Mouse (Mus musculus) thymus, adult 2 months (tissue): ENCODE results near the gene Fam192a.

Experiments used
- CTCF ChIP-seq: fragments of 200-500 bp; IDR thresholded peaks from 2 replicates; pipeline ENCODE4 v1.5.1; 2012; ENCODE audit warnings: mild to moderate bottlenecking, control low read depth, low read length, moderate library complexity, borderline replicate concordance; ENCODE audit not compliant: control insufficient read depth, poor library complexity, insufficient read depth; ENCODE audit errors: extremely low read depth
- POLR2A ChIP-seq: fragments of 200-500 bp; IDR thresholded peaks from 2 replicates; pipeline ENCODE4 v1.6.1; 2012; ENCODE audit warnings: mild to moderate bottlenecking, low read length, control low read depth, moderate library complexity; ENCODE audit not compliant: control insufficient read depth, poor library complexity, insufficient read depth; ENCODE audit errors: extremely low read depth

- TF ChIP-seq POLR2A (no peak), CTCF (no peak)
Measured at GRCm38 (mm10) chr8:94604030-94604429, 2.2 kb upstream of the Fam192a start.
